Mouse (Mus musculus): Measurements from ENCODE around the gene Pms1.
"Not testable (repeated sequence)": the region's sequence is repeated elsewhere in the genome, so short reads cannot be mapped to it uniquely, and the experiment has no call there.

Gene Pms1

GRCm38 (mm10) chr1:53296581-53297383 lies at the start of gene Pms1, which contains the start of the genes Ormdl1 and Gm28778:
Gene Pms1, minus strand, starts transcription at chr1:53297018.
Gene Ormdl1, plus strand, starts transcription at chr1:53297095.
Gene Gm28778, plus strand, starts transcription at chr1:53297111.
- peak; percentile 86 for DNase-seq (ENCODE audit: low read depth, low spot score)

- no peak for DNase-seq (ENCODE audit: low read depth, low spot score)
These were observed 44.3 kb upstream of the Pms1 start for GRCm38 (mm10) chr1:53341071-53341470.

GRCm38 (mm10) chr1:53337403-53337802 lies 40.6 kb upstream of the Pms1 start:
- not testable (repeated sequence) for DNase-seq (ENCODE audit: low read depth, low spot score)

GRCm38 (mm10) chr1:53335465-53335864 lies 38.6 kb upstream of the Pms1 start:
- no peak for DNase-seq (ENCODE audit: low read depth, low spot score)

- DNase-seq (ENCODE audit: low read depth, low spot score): not testable (repeated sequence)
These were observed 36.7 kb upstream of the Pms1 start for GRCm38 (mm10) chr1:53333527-53333926.

- no peak for DNase-seq (ENCODE audit: low read depth, low spot score)
These were observed 28.1 kb upstream of the Pms1 start for GRCm38 (mm10) chr1:53324827-53325494.

- no peak for DNase-seq (ENCODE audit: low read depth, low spot score)
These were observed 27.5 kb upstream of the Pms1 start for GRCm38 (mm10) chr1:53324277-53324676.

GRCm38 (mm10) chr1:53323254-53323653 lies 26.4 kb upstream of the Pms1 start:
- DNase-seq (ENCODE audit: low read depth, low spot score): no peak

GRCm38 (mm10) chr1:53321662-53322344 lies 25.0 kb upstream of the Pms1 start:
- DNase-seq (ENCODE audit: low read depth, low spot score): no peak

- DNase-seq (ENCODE audit: low read depth, low spot score): peak; percentile 60
These were observed 16.5 kb upstream of the Pms1 start, which contains the start of gene Osgepl1 for GRCm38 (mm10) chr1:53312989-53313967. Gene Osgepl1, plus strand, starts transcription at chr1:53313624.

- DNase-seq (ENCODE audit: low read depth, low spot score): no peak
These were observed 3.7 kb upstream of the Pms1 start for GRCm38 (mm10) chr1:53300506-53300905.

GRCm38 (mm10) chr1:53291197-53291596 lies 5.6 kb downstream of the Pms1 start:
- no peak for DNase-seq (ENCODE audit: low read depth, low spot score)

GRCm38 (mm10) chr1:53272646-53273045 lies 24.2 kb downstream of the Pms1 start:
- DNase-seq (ENCODE audit: low read depth, low spot score): no peak

GRCm38 (mm10) chr1:53269901-53270300 lies 26.9 kb downstream of the Pms1 start:
- DNase-seq (ENCODE audit: low read depth, low spot score): no peak

- DNase-seq (ENCODE audit: low read depth, low spot score): not testable (repeated sequence)
These were observed 31.7 kb downstream of the Pms1 start for GRCm38 (mm10) chr1:53264958-53265612.

- DNase-seq (ENCODE audit: low read depth, low spot score): no peak
These were observed 70.8 kb downstream of the Pms1 start for GRCm38 (mm10) chr1:53226063-53226462.

GRCm38 (mm10) chr1:53225616-53226015 lies 71.2 kb downstream of the Pms1 start:
- DNase-seq (ENCODE audit: low read depth, low spot score): no peak

GRCm38 (mm10) chr1:53224775-53225174 lies 72.0 kb downstream of the Pms1 start:
- DNase-seq (ENCODE audit: low read depth, low spot score): no peak

GRCm38 (mm10) chr1:53210136-53210535 lies 86.7 kb downstream of the Pms1 start:
- no peak for DNase-seq (ENCODE audit: low read depth, low spot score)

- no peak for DNase-seq (ENCODE audit: low read depth, low spot score)
These were observed 92.9 kb downstream of the Pms1 start for GRCm38 (mm10) chr1:53203902-53204301.

Measured in WW6 (cell line).